Mouse (Mus musculus): Measurements from ENCODE around the gene Tcf20. TPM values are rescaled to one million over a fixed set of nuclear protein-coding genes. Genes with fewer than 3 reads are reported as not detected.
"Not testable (repeated sequence)": the region's sequence is repeated elsewhere in the genome, so short reads cannot be mapped to it uniquely, and the experiment has no call there.

The Tcf20 gene
- polyA plus RNA-seq, 1 experiment from 2014 or later = 4.0 TPM

GRCm38 (mm10) chr15:82792566-82792965, 195.1 kb downstream of the Tcf20 start:
- ATAC-seq (replicated peaks; ENCODE audit: extremely low read depth, insufficient read depth, low FRiP score) = no peak
- Histone ChIP-seq H3K9me3 (replicated peaks; ENCODE audit: control insufficient read depth, low read length) (no peaks in the 10 kb centered on the region), H3K4me2 (ENCODE audit: low read depth, low read length) (no peak overlapping the region), H3K27me3 (ENCODE audit: control insufficient read depth, insufficient read depth, low read length) (no peaks in the 10 kb centered on the region), H3K4me3 (ENCODE audit: low read length) (no peak overlapping the region), H3K9ac (ENCODE audit: low read length) (no peak overlapping the region), H3K36me3 (ENCODE audit: control insufficient read depth, insufficient read depth) (no peaks in the 10 kb centered on the region), H3K4me1 (ENCODE audit: control insufficient read depth, insufficient read depth, low read length) (no peaks in the 10 kb centered on the region), H3K27ac (ENCODE audit: low read length) (no peak overlapping the region)
- WGBS = 89% methylated on average over 11 of the region's 11 CpGs

- H3K36me3 ChIP-seq (ENCODE audit: control insufficient read depth, insufficient read depth) = no peaks in the 10 kb centered on the region
- no peaks in the 10 kb centered on the region for H3K4me1 ChIP-seq (ENCODE audit: control insufficient read depth, insufficient read depth, low read length)
- ATAC-seq (replicated peaks; ENCODE audit: extremely low read depth, insufficient read depth, low FRiP score) = no peak
- no peak overlapping the region for H3K4me3 ChIP-seq (ENCODE audit: low read length)
- WGBS = 63% methylated on average over 1 of the region's 1 CpGs
- H3K27ac ChIP-seq (ENCODE audit: low read length) = no peak overlapping the region
- H3K9me3 ChIP-seq (replicated peaks; ENCODE audit: control insufficient read depth, low read length) = no peaks in the 10 kb centered on the region
- H3K9ac ChIP-seq (ENCODE audit: low read length) = no peak overlapping the region
- H3K4me2 ChIP-seq (ENCODE audit: low read depth, low read length) = no peak overlapping the region
- H3K27me3 ChIP-seq (ENCODE audit: control insufficient read depth, insufficient read depth, low read length) = no peaks in the 10 kb centered on the region
Measured at GRCm38 (mm10) chr15:82784581-82784980, 203.1 kb downstream of the Tcf20 start.

GRCm38 (mm10) chr15:82783800-82784199, 203.9 kb downstream of the Tcf20 start:
- no peak for ATAC-seq (replicated peaks; ENCODE audit: extremely low read depth, insufficient read depth, low FRiP score)
- no peaks in the 10 kb centered on the region for H3K9me3 ChIP-seq (replicated peaks; ENCODE audit: control insufficient read depth, low read length)

GRCm38 (mm10) chr15:82777856-82778255, 209.8 kb downstream of the Tcf20 start:
- not testable (repeated sequence) for H3K9me3 ChIP-seq (replicated peaks; ENCODE audit: control insufficient read depth, low read length); H3K4me3 ChIP-seq (ENCODE audit: low read length); H3K27ac ChIP-seq (ENCODE audit: low read length); H3K36me3 ChIP-seq (ENCODE audit: control insufficient read depth, insufficient read depth); H3K4me2 ChIP-seq (ENCODE audit: low read depth, low read length); H3K27me3 ChIP-seq (ENCODE audit: control insufficient read depth, insufficient read depth, low read length); H3K4me1 ChIP-seq (ENCODE audit: control insufficient read depth, insufficient read depth, low read length); H3K9ac ChIP-seq (ENCODE audit: low read length); ATAC-seq (replicated peaks; ENCODE audit: extremely low read depth, insufficient read depth, low FRiP score)
- 83% methylated on average over 5 of the region's 5 CpGs for WGBS

More at GRCm38 (mm10) chr15:82783800-82784199, 203.9 kb downstream of the Tcf20 start:
- Histone ChIP-seq H3K27ac (ENCODE audit: low read length) (no peak overlapping the region), H3K4me2 (ENCODE audit: low read depth, low read length) (no peak overlapping the region), H3K9ac (ENCODE audit: low read length) (no peak overlapping the region), H3K4me1 (ENCODE audit: control insufficient read depth, insufficient read depth, low read length) (no peaks in the 10 kb centered on the region), H3K36me3 (ENCODE audit: control insufficient read depth, insufficient read depth) (no peaks in the 10 kb centered on the region), H3K27me3 (ENCODE audit: control insufficient read depth, insufficient read depth, low read length) (no peaks in the 10 kb centered on the region), H3K4me3 (ENCODE audit: low read length) (no peak overlapping the region)
- 64% methylated on average over 1 of the region's 1 CpGs for WGBS

- H3K4me3 ChIP-seq (ENCODE audit: low read length) = no peak overlapping the region
- H3K27ac ChIP-seq (ENCODE audit: low read length) = no peak overlapping the region
- H3K9ac ChIP-seq (ENCODE audit: low read length) = no peak overlapping the region
- no peaks in the 10 kb centered on the region for H3K27me3 ChIP-seq (ENCODE audit: control insufficient read depth, insufficient read depth, low read length)
- WGBS = 73% methylated on average over 2 of the region's 2 CpGs
- no peaks in the 10 kb centered on the region for H3K36me3 ChIP-seq (ENCODE audit: control insufficient read depth, insufficient read depth)
- H3K4me2 ChIP-seq (ENCODE audit: low read depth, low read length) = no peak overlapping the region
- no peaks in the 10 kb centered on the region for H3K4me1 ChIP-seq (ENCODE audit: control insufficient read depth, insufficient read depth, low read length)
- ATAC-seq (replicated peaks; ENCODE audit: extremely low read depth, insufficient read depth, low FRiP score) = no peak
- no peaks in the 10 kb centered on the region for H3K9me3 ChIP-seq (replicated peaks; ENCODE audit: control insufficient read depth, low read length)
Measured at GRCm38 (mm10) chr15:82765943-82766342, 221.7 kb downstream of the Tcf20 start.

GRCm38 (mm10) chr15:82764881-82765280, 222.8 kb downstream of the Tcf20 start:
- Histone ChIP-seq H3K27ac (ENCODE audit: low read length) (no peak overlapping the region), H3K4me2 (ENCODE audit: low read depth, low read length) (no peak overlapping the region), H3K9me3 (replicated peaks; ENCODE audit: control insufficient read depth, low read length) (no peaks in the 10 kb centered on the region), H3K36me3 (ENCODE audit: control insufficient read depth, insufficient read depth) (no peaks in the 10 kb centered on the region), H3K4me1 (ENCODE audit: control insufficient read depth, insufficient read depth, low read length) (no peaks in the 10 kb centered on the region), H3K27me3 (ENCODE audit: control insufficient read depth, insufficient read depth, low read length) (no peaks in the 10 kb centered on the region), H3K4me3 (ENCODE audit: low read length) (no peak overlapping the region), H3K9ac (ENCODE audit: low read length) (no peak overlapping the region)
- ATAC-seq (replicated peaks; ENCODE audit: extremely low read depth, insufficient read depth, low FRiP score) = no peak
- WGBS = 76% methylated on average over 6 of the region's 6 CpGs

DNA sequence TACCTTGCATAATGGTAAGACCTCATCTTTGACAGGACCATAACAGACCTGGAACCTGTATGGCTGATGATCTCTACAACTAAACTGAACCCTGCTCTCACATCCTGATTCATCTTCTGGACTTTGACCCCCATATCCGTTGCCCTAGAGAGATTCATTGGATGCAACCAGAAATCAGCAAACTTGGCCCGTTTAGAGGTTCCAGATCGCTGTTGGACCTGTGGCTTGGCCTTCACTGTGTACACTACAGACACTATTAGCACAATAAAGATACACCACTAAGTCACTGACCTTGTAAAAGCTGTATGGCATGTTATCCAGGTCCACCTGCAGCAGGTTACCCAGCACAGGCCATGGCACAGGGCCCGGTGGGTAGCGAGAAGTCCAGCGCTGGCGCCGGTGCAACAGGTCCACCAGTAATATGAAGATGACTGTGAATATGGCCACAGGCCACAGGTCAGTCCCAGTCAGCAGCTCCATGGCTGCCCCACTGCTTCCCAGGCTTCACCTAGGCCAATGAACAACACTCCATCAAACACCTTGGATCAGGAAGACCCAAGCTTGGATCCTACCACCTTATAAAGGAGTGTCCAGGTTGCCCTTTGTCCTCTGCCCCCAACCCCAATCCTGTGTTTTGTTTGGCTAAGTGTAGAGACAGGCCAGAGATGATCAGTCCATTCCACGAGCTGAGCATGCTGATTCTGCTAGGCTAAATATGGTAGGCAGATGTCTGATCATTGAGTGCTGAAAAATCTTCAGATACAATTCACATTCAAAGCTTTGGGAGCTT, 223.8 kb downstream of the Tcf20 start, which contains the start of gene Cyp2d40:
Gene Cyp2d40 (minus strand): TSS at position 553 of the 790 bp plus-strand sequence.
- Histone ChIP-seq H3K27ac (ENCODE audit: low read length) (no peak within 1 kb of the TSS), H3K4me3 (ENCODE audit: low read length) (no peak within 1 kb of the TSS), H3K27me3 (ENCODE audit: control insufficient read depth, insufficient read depth, low read length) (no peaks in the 10 kb centered on the region), H3K9ac (ENCODE audit: low read length) (no peak within 1 kb of the TSS), H3K4me1 (ENCODE audit: control insufficient read depth, insufficient read depth, low read length) (no peaks in the 10 kb centered on the region), H3K36me3 (ENCODE audit: control insufficient read depth, insufficient read depth) (no peaks in the 10 kb centered on the region), H3K9me3 (replicated peaks; ENCODE audit: control insufficient read depth, low read length) (no peaks in the 10 kb centered on the region), H3K4me2 (ENCODE audit: low read depth, low read length) (no peak within 1 kb of the TSS)
- no peak for ATAC-seq (replicated peaks; ENCODE audit: extremely low read depth, insufficient read depth, low FRiP score)
- 85% methylated on average over 9 of the region's 9 CpGs for WGBS

Small RNA genes within 50 kb of the gene (microRNA-seq; reads per million reads assigned to microRNA genes)
- gene Gm27618 (not detected), gene Mir3080 (10.8 reads per million, percentile 28 among the genes with 10 or more reads in this experiment)

Other genes with a start within 250 kb of the Tcf20 start
- not detected in 2 replicates for gene Cyp2d40, start 223.7 kb downstream of the Tcf20 start, polyA plus RNA-seq (2015; fragmentation: Nextera tagmentation; extraction: Ambion mirVana)
- gene Cyp2d26, start 193.6 kb downstream of the Tcf20 start, polyA plus RNA-seq (2015; fragmentation: Nextera tagmentation; extraction: Ambion mirVana) = 0.20 and 0.26 TPM in 2 replicates
- 2.3 and 3.2 TPM in 2 replicates for gene Nfam1, start 45.4 kb upstream of the Tcf20 start, polyA plus RNA-seq (2015; fragmentation: Nextera tagmentation; extraction: Ambion mirVana)
- 77.1 and 80.5 TPM in 2 replicates for gene Serhl, start 101.6 kb upstream of the Tcf20 start, polyA plus RNA-seq (2015; fragmentation: Nextera tagmentation; extraction: Ambion mirVana)
- gene Rrp7a, start 134.9 kb upstream of the Tcf20 start, polyA plus RNA-seq (2015; fragmentation: Nextera tagmentation; extraction: Ambion mirVana) = 43.3 and 47.3 TPM in 2 replicates
- 75.9 and 79.0 TPM in 2 replicates for gene Poldip3, start 161.5 kb upstream of the Tcf20 start, polyA plus RNA-seq (2015; fragmentation: Nextera tagmentation; extraction: Ambion mirVana)
- 146 and 155 TPM in 2 replicates for gene Cyb5r3, start 184.7 kb upstream of the Tcf20 start, polyA plus RNA-seq (2015; fragmentation: Nextera tagmentation; extraction: Ambion mirVana)